Mouse (Mus musculus) lung, postnatal 4 days (tissue): ENCODE measurements around the gene Kat14.

Experiments used
- DNase-seq, 2 experiments: peaks; one replicate each; pipeline ENCODE4 v3.0.0; 2021

Kat14 gene

GRCm38 (mm10) chr2:144382624-144383138 lies 13.9 kb downstream of the Kat14 start:
- no peak for DNase-seq

DNA sequence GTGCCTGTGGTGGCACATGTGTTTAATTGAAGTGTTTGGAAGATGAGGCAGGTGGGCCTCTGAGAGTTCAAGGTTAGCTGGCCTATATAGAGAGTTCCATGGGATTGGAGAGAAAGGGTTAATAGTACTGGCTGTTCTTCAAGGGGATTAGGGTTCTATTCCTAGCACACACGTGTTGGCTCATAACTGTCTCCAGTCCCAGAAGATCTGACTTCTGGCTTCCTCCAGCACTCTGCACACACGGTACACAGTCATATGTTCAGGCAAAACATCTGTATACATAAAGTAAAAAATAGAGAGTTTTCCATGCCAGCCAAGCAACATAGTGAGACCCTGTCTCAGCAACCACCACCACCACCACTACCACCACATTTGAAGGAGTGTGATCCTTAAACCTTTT lies 17.5 kb downstream of the Kat14 start:
- no peak for DNase-seq

DNA sequence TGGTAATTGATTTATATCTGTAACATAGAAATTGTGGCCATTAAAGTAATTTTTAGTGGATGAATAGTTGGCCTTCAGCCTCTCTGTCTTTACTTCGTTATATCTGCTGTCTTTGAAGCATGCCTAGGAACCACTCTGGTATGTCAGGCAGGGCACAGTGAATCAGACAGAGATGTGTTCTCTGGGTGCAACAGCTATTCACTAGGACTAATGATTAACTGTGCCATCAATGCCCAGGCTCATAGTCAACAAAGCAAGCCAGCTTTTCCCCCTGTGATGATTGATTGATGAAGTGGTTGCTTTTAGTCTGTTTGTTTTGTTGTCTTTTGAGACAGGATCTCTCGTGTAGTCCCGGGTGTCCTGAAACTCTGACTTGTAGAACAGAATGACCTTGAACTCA lies 19.6 kb downstream of the Kat14 start:
- DNase-seq = no peak

DNA sequence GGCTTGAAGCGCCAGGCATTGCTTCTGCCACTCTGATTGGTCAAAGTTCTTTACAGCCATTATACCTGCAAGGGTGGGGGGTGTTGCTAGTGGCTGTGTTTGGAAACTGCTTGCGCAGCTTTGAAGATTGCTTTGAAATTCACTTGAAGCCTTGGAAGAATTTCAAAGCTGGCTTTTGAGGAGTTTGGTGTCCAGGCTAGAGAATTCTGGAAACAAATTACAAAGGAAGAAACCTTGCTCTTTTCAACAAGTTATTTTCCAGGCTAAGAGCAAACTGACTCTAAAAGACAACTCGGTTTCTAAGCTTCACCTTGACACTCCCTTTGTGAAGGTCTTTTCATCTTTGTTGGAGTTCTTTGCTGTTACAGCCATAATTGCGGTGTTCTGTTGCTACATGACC lies 30.7 kb downstream of the Kat14 start:
- no peak for DNase-seq

DNA sequence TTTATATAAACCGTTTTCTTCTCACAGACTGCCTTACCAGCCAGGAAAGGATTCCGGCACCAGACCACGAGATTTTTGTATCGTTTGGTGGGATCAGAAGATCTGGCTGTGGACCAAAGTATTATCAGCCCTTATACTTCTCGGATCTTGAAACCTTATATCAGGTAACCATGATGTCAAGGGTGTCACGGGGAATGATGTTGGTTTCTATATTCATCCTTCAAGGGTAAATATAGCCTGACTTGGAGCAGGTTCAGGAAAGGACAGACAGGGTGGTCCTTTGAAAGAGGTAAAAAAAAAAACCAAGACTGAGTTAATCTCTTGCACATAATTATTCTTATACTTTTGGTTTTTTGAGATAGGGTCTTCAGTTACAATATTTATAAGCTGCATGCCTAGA lies 31.9 kb downstream of the Kat14 start:
- no peak for DNase-seq

DNA sequence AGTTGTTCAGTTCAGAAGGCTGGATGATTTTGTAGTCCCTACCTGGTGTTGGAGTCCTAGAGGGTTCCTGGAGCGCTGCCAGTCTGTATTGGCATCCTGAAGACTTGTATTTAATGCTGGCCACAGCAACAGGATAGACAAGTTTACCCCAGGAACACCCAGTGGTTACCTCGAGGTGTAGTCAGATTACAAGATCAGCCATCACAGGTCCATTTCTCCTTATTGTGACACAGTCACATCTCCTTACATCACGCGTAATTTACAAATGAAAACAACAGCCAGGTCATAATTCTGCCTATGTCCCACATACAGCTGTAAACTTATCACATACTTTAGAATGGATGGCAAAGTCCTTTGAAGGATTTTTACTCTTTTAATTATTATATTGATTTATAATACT lies 40.3 kb downstream of the Kat14 start:
- no peak for DNase-seq

GRCm38 (mm10) chr2:144410603-144411002 lies 41.8 kb downstream of the Kat14 start:
- no peak for DNase-seq

GRCm38 (mm10) chr2:144414646-144415045 lies 45.9 kb downstream of the Kat14 start:
- no peak for DNase-seq

DNA sequence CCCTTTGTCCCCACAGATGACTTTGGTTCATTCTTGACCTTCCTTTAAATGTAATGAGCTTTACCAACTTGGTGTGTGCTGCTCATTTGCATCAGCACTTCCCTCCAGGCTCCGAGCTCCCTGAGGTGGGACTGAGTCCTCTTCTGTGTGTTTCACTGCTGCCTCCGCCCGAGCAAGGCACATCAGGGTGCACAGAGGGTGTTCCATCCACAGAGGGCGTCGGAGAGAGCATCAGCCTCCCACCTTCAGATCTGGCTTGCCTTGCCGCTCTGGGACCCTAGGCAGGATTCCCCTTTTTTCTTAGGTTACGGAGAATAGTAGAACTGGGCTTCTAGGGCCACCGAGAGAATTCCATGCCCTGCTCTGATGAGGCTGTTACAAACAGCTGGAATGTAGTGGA lies 48.1 kb downstream of the Kat14 start:
- DNase-seq = no peak

- DNase-seq = no peak
Measured at GRCm38 (mm10) chr2:144418062-144418461, 49.3 kb downstream of the Kat14 start.

GRCm38 (mm10) chr2:144422094-144422675 lies 53.4 kb downstream of the Kat14 start:
- no peak for DNase-seq

DNA sequence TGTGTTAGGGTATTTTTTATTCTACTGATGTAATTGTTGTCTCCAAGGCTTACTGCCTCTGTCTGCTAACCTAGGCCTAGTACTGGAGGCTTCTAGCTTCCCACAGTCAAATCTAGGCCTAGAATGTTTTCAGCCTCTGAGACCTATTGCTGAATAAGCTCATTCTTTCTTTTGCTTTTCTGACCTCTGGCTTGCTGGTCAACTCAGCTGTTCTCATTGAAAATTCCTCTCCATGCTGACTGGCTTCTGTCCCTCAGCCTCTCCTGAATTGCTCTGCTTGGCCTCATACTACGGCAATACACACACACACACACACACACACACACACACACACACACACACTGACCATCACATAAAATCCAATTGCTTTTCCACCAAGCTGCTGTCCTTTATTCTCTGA lies 57.0 kb downstream of the Kat14 start:
- no peak for DNase-seq

DNA sequence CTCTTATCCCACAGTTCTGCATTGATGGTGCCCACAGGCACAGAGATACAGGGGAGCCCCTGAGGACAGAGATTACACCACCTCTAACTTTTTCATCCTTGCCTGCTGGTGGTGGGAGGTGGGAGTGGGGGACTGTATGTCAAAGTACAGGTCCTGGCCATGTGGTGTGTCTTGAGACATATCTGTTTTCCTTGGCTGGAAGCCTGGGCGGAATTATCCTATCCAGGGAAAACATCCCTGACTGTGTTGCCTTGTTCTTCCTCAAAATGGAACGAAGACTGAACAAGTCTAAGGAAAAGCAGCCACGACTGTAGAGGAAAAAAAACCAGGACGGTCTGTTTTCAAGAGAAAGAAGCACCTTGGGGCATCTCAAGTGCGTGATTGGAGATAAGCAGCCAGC lies 59.1 kb downstream of the Kat14 start:
- no peak for DNase-seq

DNA sequence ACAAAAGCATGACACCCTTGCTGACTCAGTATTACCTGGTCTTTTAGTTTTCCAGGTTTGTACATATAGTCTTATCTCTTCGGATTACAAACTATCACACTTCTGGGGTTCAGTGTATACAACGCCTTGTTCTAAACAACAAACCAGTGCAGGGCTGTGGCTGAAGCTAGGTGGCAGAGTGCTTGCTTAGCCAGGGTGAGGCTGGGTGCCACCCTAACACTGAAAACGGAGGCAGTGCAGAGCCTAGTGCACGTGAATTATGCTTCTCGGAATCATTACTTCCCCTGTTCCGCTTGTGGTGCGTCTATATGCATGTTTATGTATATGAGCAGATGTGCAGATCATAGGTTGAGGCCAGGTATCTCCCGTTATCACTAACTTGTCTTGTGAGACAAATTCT lies 59.9 kb downstream of the Kat14 start:
- DNase-seq = no peak

GRCm38 (mm10) chr2:144429171-144429570 lies 60.4 kb downstream of the Kat14 start:
- no peak for DNase-seq

GRCm38 (mm10) chr2:144431286-144431825 lies 62.6 kb downstream of the Kat14 start:
- DNase-seq = no peak

DNA sequence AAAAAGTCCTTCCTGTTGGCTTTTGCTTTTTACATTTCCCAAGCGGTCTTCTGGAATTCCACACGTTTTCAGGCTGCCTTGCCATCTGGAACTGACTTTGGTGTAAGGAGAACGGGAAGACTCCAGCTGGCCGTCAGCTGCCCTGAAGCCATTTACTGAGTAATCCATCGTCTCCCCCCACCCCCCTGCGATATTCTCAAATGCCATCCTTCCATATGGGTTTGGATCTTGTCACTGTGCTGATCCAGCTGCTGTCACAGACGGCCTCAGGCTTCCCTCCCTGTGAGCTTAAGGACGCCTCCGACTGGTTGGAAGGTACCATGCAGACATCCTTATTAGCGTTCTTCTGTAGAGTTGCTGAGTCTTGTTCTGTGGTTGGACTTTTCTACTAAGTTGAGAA lies 66.9 kb downstream of the Kat14 start:
- peak in 1 of 2 experiments; percentile 61 for DNase-seq

DNA sequence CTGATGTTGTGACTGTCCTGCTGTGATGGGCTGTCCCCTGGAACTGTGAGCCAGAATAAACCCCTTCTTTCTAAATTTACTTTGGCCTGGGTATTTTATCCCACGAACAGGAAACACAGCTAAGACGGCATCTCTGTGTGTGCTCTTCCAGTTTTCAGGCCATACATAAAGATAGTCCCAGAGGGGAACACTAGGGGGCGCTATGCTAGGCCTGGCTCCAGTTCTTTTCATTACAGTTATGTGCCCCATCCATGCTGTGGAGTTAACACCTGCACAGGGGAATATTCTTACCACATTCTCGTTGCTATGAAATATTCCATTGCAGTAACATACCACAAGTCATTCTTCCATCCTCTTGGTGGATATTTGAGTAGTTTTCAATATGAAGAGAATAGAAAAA lies 69.6 kb downstream of the Kat14 start:
- DNase-seq = no peak

DNA sequence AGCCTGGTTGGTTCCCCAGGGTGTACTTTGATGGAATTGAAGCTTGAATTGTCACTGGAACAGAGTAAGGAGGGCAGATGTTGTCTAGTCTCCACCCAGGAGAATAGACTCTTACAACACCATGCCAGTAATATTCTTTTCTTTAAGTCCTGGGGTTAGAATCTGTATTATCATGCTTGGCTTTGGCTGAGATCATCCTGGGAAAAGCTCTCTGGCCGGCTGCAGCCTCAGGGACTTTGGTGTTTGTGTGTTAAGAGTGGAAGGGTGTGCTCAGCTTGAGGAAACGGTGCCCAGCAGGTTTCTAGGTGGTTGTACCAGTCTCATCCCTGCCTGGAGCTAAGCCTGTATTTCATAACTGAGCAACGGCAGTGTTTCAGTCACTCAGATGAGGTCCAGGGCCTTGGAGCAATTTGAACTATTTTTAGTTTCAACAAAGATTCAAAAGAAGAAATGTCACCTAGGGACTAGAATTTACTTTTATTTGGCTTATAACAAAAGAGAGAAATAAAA lies 70.5 kb downstream of the Kat14 start:
- DNase-seq = no peak

DNA sequence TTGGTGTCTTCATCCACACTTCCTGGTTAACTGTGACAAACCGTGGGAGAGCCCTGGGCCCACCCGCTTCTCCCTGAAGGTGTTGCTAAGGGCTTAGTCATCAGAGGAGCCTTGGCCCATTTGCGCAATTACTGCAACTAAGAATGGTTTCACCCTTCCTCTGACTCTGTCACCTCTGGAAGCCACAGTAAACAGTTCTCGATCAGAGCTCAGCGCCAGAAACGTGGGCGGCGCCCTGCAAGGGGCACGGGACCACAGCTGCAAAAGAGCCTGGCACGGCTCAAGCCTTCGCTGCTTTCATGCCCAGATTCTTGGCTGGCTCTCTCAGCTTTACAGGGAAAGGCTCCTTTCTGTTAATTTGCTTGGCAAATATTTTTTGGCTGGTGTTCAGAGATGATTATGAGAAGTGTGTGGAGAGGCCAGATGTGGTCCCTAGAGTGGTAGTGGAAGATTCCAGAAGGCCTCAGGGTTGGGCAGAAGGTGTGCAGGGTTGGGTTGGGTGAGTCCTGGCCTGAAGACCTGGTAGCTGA lies 72.7 kb downstream of the Kat14 start:
- peak; percentile 49 to 67 for DNase-seq

GRCm38 (mm10) chr2:144446360-144446999 lies 77.7 kb downstream of the Kat14 start:
- no peak for DNase-seq

GRCm38 (mm10) chr2:144450378-144450777 lies 81.6 kb downstream of the Kat14 start:
- no peak for DNase-seq

GRCm38 (mm10) chr2:144452364-144453008 lies 83.7 kb downstream of the Kat14 start:
- DNase-seq = peak; percentile 52 to 81
